Mouse (Mus musculus) ES-E14 (cell line): Measurements from ENCODE around the gene Efna1.

ENCODE experiments used
- CHD2 ChIP-seq: IDR thresholded peaks from 2 replicates; pipeline ENCODE4 v1.6.1; 2014; ENCODE audit warnings: mild to moderate bottlenecking, low read depth, low read length, inconsistent platforms
- MAFK ChIP-seq: IDR thresholded peaks from 2 replicates; pipeline ENCODE4 v1.6.1; 2014; ENCODE audit warnings: mild to moderate bottlenecking, low read depth, low read length, inconsistent platforms; ENCODE audit not compliant: insufficient read depth

DNA sequence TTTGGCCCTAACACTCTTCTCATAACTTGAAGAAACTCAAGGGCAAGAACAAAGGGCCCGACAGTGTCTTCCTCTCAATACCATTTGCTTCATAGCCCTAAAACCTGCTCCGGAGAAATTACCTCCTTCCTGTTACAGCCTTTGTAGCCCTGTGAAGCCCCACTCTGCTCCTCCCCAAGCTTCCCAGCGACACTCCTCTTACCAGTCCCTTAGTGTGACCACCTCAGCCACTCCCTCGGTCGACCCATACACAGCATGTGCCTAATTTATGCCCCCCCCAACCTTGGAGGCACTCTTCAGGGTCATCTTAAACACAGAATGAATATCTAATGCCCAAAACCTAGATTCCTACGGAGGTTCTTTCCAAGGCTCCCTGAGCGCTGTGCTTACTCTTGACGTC, 2.3 kb downstream of the Efna1 start:
- TF ChIP-seq CHD2 = no peak
- TF ChIP-seq MAFK = no peak
